Mouse (Mus musculus) testis, adult 2 months (tissue): ENCODE measurements at regions not wholly inside any gene's neighbourhood (a gene's known extent, or its start where the extent isn't known, plus 50 kb on each side); places are given as distances from the start of the nearest gene placed in this dataset.

ENCODE experiments used
- H3K27ac ChIP-seq: fragments of 200-500 bp; 2 replicates; pipeline ENCODE4 v1.5.1; 2012; ENCODE audit warnings: low read depth, low read length; ENCODE audit not compliant: control insufficient read depth, insufficient read depth
- H3K27me3 ChIP-seq: fragments of 200-500 bp; 2 replicates; pipeline ENCODE4 v1.6.1; 2012; ENCODE audit warnings: mild to moderate bottlenecking, low read length, moderate library complexity; ENCODE audit not compliant: control insufficient read depth, insufficient read depth
- H3K36me3 ChIP-seq: fragments of 200-500 bp; 2 replicates; pipeline ENCODE4 v1.6.1; 2012; ENCODE audit warnings: mild to moderate bottlenecking, low read length; ENCODE audit not compliant: control insufficient read depth, insufficient read depth
- H3K4me1 ChIP-seq: fragments of 200-500 bp; 2 replicates; pipeline ENCODE4 v1.6.1; 2012; ENCODE audit warnings: low read length; ENCODE audit not compliant: control insufficient read depth, insufficient read depth
- H3K4me3 ChIP-seq: fragments of 200-500 bp; 2 replicates; pipeline ENCODE4 v1.5.1; 2012; ENCODE audit warnings: low read depth, mild to moderate bottlenecking, low read length, moderate library complexity, mixed read lengths; ENCODE audit not compliant: control insufficient read depth
- CTCF ChIP-seq: fragments of 200-500 bp; IDR thresholded peaks from 2 replicates; pipeline ENCODE4 v1.5.1; 2012; ENCODE audit warnings: low read depth, mild to moderate bottlenecking, inconsistent platforms, low read length, moderate library complexity; ENCODE audit not compliant: control insufficient read depth, insufficient read depth, insufficient replicate concordance
- POLR2A ChIP-seq: fragments of 200-500 bp; IDR thresholded peaks from 2 replicates; pipeline ENCODE4 v1.6.1; 2012; ENCODE audit warnings: low read depth, mild to moderate bottlenecking, inconsistent platforms, low read length, moderate library complexity; ENCODE audit not compliant: control insufficient read depth

- Histone ChIP-seq H3K4me3 (no peak overlapping the region), H3K27ac (no peak overlapping the region), H3K27me3 (no peaks in the 10 kb centered on the region), H3K4me1 (no peaks in the 10 kb centered on the region), H3K36me3 (no peaks in the 10 kb centered on the region)
- TF ChIP-seq CTCF (no peak), POLR2A (no peak)
These were observed 231.4 kb downstream of the Tex36 start for GRCm38 (mm10) chr7:133370542-133370941.

- no peaks in the 10 kb centered on the region for H3K4me1 ChIP-seq
- H3K27me3 ChIP-seq, result no peaks in the 10 kb centered on the region
- H3K36me3 ChIP-seq, result no peaks in the 10 kb centered on the region
- no peak overlapping the region for H3K27ac ChIP-seq
- TF ChIP-seq POLR2A, result no peak
- TF ChIP-seq CTCF, result no peak
- no peak overlapping the region for H3K4me3 ChIP-seq
These were observed 237.4 kb downstream of the Tex36 start for GRCm38 (mm10) chr7:133364601-133365000.

GRCm38 (mm10) chr7:133328717-133329116, 204.6 kb upstream of the Ctbp2 start:
- Histone ChIP-seq H3K36me3 (no peaks in the 10 kb centered on the region), H3K27ac (no peak overlapping the region), H3K4me3 (no peak overlapping the region), H3K27me3 (no peaks in the 10 kb centered on the region), H3K4me1 (no peaks in the 10 kb centered on the region)
- no peak for TF ChIP-seq CTCF
- TF ChIP-seq POLR2A, result no peak

GRCm38 (mm10) chr7:133325548-133326190, 201.5 kb upstream of the Ctbp2 start:
- H3K27me3 ChIP-seq, result no peaks in the 10 kb centered on the region
- no peak overlapping the region for H3K27ac ChIP-seq
- H3K36me3 ChIP-seq, result no peaks in the 10 kb centered on the region
- H3K4me3 ChIP-seq, result no peak overlapping the region
- TF ChIP-seq CTCF, result no peak
- TF ChIP-seq POLR2A, result no peak
- H3K4me1 ChIP-seq, result no peaks in the 10 kb centered on the region

GRCm38 (mm10) chr7:133323955-133324354, 199.8 kb upstream of the Ctbp2 start:
- no peaks in the 10 kb centered on the region for H3K27me3 ChIP-seq

GRCm38 (mm10) chr7:133317511-133317910, 193.4 kb upstream of the Ctbp2 start:
- H3K4me3 ChIP-seq, result no peak overlapping the region
- no peak overlapping the region for H3K27ac ChIP-seq
- no peak for TF ChIP-seq POLR2A
- TF ChIP-seq CTCF, result no peak
- H3K36me3 ChIP-seq, result no peaks in the 10 kb centered on the region
- H3K27me3 ChIP-seq, result no peaks in the 10 kb centered on the region
- no peaks in the 10 kb centered on the region for H3K4me1 ChIP-seq

More at GRCm38 (mm10) chr7:133323955-133324354, 199.8 kb upstream of the Ctbp2 start:
- H3K4me1 ChIP-seq, result no peaks in the 10 kb centered on the region
- TF ChIP-seq POLR2A, result no peak
- peak; percentile 53; the same call in 1 of the 2 replicates for TF ChIP-seq CTCF
- H3K4me3 ChIP-seq, result no peak overlapping the region
- no peak overlapping the region for H3K27ac ChIP-seq
- no peaks in the 10 kb centered on the region for H3K36me3 ChIP-seq

- Histone ChIP-seq H3K4me3 (no peak overlapping the region), H3K27me3 (no peaks in the 10 kb centered on the region), H3K27ac (no peak overlapping the region), H3K4me1 (no peaks in the 10 kb centered on the region), H3K36me3 (no peaks in the 10 kb centered on the region)
- TF ChIP-seq POLR2A (no peak), CTCF (no peak)
These were observed 192.7 kb upstream of the Ctbp2 start for GRCm38 (mm10) chr7:133316701-133317475.
